Mouse (Mus musculus): ENCODE measurements at regions not wholly inside any gene's neighbourhood (a gene's known extent, or its start where the extent isn't known, plus 50 kb on each side); places are given as distances from the start of the nearest gene placed in this dataset.

GRCm38 (mm10) chr3:35688111-35688510 lies 65.8 kb upstream of the Atp11b start:
- DNase-seq (ENCODE audit: low spot score in 2 of 2) = no peak

DNA sequence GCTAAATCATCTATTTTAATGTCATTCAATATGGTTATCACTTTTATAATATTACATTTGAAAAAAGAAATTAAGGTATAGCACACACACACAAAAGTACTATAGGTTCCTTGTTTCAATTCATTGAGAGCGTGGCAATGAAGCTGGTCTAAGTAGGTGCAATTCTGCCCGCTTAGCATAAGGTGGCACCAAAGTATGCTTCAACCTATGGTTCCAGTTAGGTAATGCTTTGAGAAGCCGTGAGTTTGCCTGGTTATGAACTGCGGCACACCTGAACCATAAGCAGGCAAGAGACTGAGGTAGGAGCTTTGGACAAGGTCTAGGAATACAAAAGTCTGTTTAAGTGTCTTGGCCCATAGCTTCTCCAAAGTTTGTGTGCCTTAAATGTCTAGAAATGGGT lies 65.1 kb upstream of the Atp11b start:
- peak in 1 of 2 experiments; percentile 23 for DNase-seq (ENCODE audit: low spot score in 2 of 2)

- DNase-seq (ENCODE audit: low spot score in 2 of 2) = peak; percentile 67 to 77
Observed at GRCm38 (mm10) chr3:35693039-35693438, 60.9 kb upstream of the Atp11b start.

DNA sequence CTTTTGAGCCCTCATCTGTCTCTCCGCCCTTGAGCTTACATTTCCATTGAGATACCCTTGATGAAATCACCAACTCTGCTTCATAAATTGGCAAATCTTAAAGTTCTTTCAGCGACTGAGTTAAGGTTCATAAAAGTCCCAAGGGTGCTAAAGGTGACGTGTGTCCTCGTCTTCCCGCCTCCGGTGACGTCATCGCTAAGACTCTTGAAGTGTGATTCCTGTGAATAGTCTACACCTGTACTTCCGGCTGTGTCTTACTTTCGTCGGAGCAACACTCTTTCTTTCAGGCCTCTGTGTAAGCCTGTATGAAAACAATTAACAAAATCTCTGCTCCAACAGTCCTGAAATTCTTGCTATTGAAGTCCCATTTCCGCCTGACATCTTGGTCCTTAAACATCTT lies 60.4 kb upstream of the Atp11b start:
- DNase-seq (ENCODE audit: low spot score in 2 of 2) = no peak

- no peak for DNase-seq (ENCODE audit: low spot score in 2 of 2)
Observed at GRCm38 (mm10) chr3:35694241-35694640, 59.7 kb upstream of the Atp11b start.

DNA sequence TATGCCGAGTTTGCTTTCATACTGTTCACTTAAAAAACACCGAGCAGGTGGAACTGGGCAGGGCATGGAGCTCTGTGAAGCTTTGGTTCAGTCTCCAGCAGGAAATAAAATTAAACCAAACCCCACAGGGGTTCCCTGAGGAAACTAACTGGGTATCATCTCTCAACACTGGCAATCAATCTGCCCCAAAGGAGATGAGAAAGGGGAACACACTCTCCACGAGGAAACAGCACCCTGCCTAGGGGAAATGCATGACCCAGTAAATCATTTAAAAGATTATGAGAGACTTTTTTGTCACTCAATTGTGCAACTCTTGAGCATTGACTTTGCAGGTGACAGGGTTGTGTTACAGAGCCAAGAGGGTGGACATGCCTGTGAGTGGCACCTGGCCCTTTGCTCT lies 58.0 kb upstream of the Atp11b start:
- DNase-seq (ENCODE audit: low spot score in 2 of 2) = no peak

DNA sequence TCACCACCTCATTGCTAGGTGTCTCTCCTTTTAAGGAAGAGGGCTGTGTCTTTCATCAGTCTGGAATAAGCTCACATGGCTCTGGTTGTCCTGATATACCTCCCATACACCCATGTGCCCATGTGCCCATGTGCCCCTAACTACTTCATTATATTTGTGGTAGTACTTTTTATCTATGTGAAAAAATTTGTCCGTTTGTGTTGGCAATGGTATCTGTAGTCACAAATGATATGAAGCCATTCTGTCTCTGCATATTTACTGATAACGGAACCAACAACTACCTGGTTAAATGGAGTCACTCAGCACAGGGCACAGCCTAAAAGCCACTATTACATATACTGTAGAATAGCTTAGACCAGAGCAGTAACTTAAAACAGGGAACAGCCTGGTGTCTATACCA lies 54.6 kb upstream of the Atp11b start:
- DNase-seq (ENCODE audit: low spot score in 2 of 2) = no peak

- DNase-seq (ENCODE audit: low spot score in 2 of 2) = no peak
Observed at GRCm38 (mm10) chr3:35699979-35700378, 53.9 kb upstream of the Atp11b start.

- no peak for DNase-seq (ENCODE audit: low spot score in 2 of 2)
Observed at GRCm38 (mm10) chr3:35703528-35704327, 50.2 kb upstream of the Atp11b start.

All from left cerebral cortex, adult 18-20 months (tissue).